Mouse (Mus musculus) thymus, adult 2 months (tissue): ENCODE results near the gene Sgce.

Experiments used
- CTCF ChIP-seq: fragments of 200-500 bp; IDR thresholded peaks from 2 replicates; pipeline ENCODE4 v1.5.1; 2012; ENCODE audit warnings: mild to moderate bottlenecking, control low read depth, low read length, moderate library complexity, borderline replicate concordance; ENCODE audit not compliant: control insufficient read depth, poor library complexity, insufficient read depth; ENCODE audit errors: extremely low read depth
- POLR2A ChIP-seq: fragments of 200-500 bp; IDR thresholded peaks from 2 replicates; pipeline ENCODE4 v1.6.1; 2012; ENCODE audit warnings: mild to moderate bottlenecking, low read length, control low read depth, moderate library complexity; ENCODE audit not compliant: control insufficient read depth, poor library complexity, insufficient read depth; ENCODE audit errors: extremely low read depth

- TF ChIP-seq CTCF (no peak), POLR2A (no peak)
These were observed 7.3 kb downstream of the Sgce start for GRCm38 (mm10) chr6:4739522-4740355.
